Mouse (Mus musculus) E14TG2a.4 (cell line): Measurements from ENCODE around the gene Ninl.

Experiments
- CTCF ChIP-seq: conservative IDR thresholded peaks from 2 replicates; pipeline ENCODE4 v1.5.1; 2014; ENCODE audit warnings: low read length
- POU5F1 ChIP-seq: IDR thresholded peaks from 2 replicates; pipeline ENCODE4 v1.6.1; 2014; ENCODE audit warnings: low read length, borderline replicate concordance

DNA sequence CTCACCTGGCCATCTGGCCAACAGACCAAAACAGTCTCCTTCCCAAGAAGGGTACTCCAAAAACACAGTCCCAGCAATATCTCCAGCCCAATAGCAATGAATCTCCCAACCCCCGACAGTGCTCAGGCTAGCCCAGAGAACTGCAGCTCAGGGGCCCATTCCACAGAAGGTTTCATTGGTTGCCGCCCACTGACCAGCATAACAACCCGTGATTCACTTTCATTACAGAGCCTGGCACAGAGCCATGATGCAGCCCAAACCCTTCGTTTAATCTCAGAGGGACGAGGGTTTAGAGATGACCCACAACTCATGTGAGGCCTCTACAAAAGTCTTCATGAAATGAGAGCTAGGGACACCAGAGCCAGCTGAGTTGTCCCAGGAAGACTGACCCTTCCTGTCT lies 90.4 kb downstream of the Ninl start:
- TF ChIP-seq CTCF (no peak), POU5F1 (no peak)
